Mouse (Mus musculus): ENCODE results near the gene Phc2. TPM values are rescaled to one million over a fixed set of nuclear protein-coding genes. Genes with fewer than 3 reads are reported as not detected.
A peak's percentile ranks its signal among the peaks of the same experiment; 100 is the strongest.

Gene Phc2
- polyA plus RNA-seq, 1 experiment: 18.9 TPM

DNA sequence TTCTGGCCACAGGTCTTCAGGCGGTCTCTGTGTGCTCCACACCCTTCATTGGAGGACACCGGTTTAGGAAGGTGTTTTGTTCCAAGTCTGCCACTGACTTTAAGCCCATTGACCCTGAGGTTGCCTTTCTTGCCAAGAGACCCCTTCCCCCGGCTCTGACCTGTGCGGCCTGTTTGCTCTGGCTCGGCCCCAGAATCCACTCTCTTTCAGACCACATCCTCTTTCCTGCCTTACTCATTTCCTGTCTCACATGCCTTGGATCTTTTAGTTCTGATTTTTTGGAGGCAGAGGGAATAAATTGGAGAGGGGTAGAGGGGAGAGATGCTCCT, 75.2 kb downstream of the Phc2 start:
- Histone ChIP-seq H3K4me3 (ENCODE audit: insufficient read depth, low read depth, low read length) (peak overlapping the region; percentile 96), H3K27ac (replicated peaks; ENCODE audit: low read depth, low read length) (peak overlapping the region; percentile 84), H3K4me1 (ENCODE audit: control insufficient read depth, insufficient read depth, insufficient read length, low read length) (peaks cover 29% of the 10 kb centered on the region)

DNA sequence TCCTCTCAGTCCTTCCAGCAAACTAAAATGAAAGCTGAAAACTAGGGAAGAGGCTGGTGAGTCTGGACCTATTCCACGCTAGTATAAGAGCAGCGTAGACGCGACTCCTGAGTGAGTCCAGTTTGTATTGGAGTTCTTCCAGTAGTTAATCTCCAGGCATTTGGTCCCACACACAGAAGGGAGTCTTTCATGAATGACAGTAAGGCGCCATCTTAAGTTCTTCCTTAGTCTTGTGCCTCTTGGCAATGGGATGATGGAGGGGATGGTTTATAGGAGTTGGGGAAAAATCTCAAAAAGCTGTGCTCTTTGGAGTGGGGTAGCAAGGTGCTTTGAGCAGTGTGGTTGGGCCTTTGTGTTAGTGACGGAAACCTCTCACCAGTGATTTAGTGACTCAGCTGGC, 75.8 kb downstream of the Phc2 start:
- Histone ChIP-seq H3K27ac (replicated peaks; ENCODE audit: low read depth, low read length) (peak overlapping the region; percentile 84), H3K4me1 (ENCODE audit: control insufficient read depth, insufficient read depth, insufficient read length, low read length) (peaks cover 34% of the 10 kb centered on the region), H3K4me3 (ENCODE audit: insufficient read depth, low read depth, low read length) (peak overlapping the region; percentile 8; the same call in 1 of the 2 replicates)

DNA sequence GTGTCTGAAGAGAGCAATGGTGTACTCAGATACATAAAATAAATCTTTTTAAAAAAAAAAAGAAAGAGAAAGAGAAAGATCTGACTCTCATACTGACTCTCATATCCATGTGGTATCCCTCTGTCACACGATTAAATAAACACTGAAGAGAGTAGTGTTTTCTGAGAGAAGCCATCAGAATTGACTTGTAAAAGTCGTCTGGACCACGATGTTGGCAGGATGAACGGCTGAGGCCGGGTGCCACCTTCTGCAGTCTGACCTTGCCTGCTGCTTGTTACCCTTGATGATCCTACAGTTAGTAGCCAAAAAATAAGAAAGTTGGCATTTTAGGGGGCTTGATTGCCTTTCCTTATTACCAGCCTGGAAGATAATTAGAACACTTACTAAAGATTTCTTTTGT, 78.3 kb downstream of the Phc2 start:
- Histone ChIP-seq H3K4me1 (ENCODE audit: control insufficient read depth, insufficient read depth, insufficient read length, low read length) (peaks cover 44% of the 10 kb centered on the region), H3K27ac (replicated peaks; ENCODE audit: low read depth, low read length) (no peak overlapping the region)

DNA sequence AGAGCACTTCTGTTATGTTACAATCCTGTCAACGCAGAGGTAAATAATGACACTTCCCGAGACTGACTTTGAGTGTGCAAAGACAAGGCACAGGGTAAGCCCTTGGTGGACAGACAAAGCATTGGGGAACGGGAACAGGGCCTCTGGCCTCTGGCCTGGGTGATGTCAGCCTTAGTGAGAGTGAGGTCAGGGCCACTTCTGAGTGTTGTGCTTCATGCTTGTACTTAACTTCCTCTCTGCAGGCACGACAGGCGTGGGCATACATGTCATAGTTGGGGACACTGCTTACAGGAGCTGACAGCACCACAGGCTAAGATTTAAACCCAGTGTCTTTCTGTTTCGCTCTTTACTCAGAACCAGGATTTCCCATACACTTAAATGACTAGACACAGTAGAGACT, 79.0 kb downstream of the Phc2 start:
- Histone ChIP-seq H3K4me3 (ENCODE audit: insufficient read depth, low read depth, low read length) (no peak overlapping the region), H3K27ac (replicated peaks; ENCODE audit: low read depth, low read length) (peak overlapping the region; percentile 66), H3K4me1 (ENCODE audit: control insufficient read depth, insufficient read depth, insufficient read length, low read length) (peaks cover 44% of the 10 kb centered on the region)

More for the DNA sequence above, 78.3 kb downstream of the Phc2 start:
- no peak overlapping the region for H3K4me3 ChIP-seq (ENCODE audit: insufficient read depth, low read depth, low read length)

DNA sequence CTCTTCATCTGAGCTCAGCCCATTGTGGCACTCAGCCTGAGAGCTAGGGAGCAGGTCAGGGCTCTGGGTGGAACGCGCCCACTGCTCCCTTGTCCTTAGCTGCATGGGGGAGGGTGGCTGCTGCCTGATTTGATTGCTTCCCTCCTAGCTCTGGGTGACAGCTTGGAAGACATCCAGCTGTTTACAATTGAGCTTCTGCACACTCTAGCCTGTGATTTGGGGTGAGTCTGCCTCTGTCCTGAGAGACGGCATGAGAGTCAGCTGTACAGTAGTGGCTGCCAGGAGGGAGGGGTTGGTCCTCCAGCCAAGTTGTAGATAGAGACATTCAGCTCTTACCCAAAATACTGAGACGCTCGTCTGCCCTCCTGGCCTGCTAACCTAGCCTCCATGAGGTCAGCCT, 79.7 kb downstream of the Phc2 start:
- Histone ChIP-seq H3K27ac (replicated peaks; ENCODE audit: low read depth, low read length) (peak overlapping the region; percentile 66), H3K4me1 (ENCODE audit: control insufficient read depth, insufficient read depth, insufficient read length, low read length) (peaks cover 41% of the 10 kb centered on the region), H3K4me3 (ENCODE audit: insufficient read depth, low read depth, low read length) (no peak overlapping the region)

DNA sequence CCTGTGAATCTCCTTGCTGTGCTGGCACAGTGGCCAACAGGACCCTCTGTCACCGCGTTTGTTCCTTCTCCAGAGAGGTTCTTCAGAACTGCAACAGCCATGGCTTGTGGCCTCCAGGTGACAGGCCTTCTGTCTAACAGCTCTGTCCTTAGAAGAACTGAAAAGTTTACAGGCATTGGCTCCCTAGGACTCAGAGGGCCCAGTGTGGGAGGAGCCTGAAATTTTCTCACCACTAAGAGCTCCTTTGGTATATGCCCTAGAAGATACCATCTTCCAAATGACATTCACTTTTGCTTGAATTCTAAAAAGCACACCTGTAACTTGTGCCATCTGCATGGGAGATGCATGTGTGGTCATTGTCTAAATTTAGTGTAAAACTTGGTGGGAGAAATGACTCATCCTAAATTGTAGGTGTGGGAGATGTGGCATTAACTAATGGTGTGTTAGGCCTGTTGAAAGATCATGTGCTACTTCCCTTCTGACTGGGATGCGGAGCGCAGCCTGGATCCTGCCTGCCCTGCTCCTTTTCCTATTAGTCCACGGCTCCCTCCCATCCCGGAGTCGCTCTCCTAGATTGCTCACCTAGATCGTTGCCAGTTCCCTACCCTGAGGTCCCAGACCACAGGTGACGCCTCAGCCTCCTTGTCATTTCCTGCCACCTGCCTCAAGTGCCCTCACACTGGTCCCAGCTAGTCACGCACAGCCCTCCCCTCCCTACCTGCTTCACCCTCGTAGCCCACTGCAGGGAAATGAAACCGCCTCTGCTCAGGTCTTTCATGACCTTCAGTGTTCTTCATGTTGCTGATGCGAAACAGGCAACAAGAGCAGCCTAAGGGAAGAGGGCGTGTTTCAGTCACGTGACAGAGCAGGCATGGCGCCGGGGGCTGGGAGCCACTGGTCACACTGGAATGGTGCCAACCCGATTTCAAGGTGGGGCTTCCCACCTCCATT, 80.5 kb downstream of the Phc2 start:
- Histone ChIP-seq H3K27ac (replicated peaks; ENCODE audit: low read depth, low read length) (peak overlapping the region; percentile 15; the same call in 1 of the 2 replicates), H3K4me3 (ENCODE audit: insufficient read depth, low read depth, low read length) (no peak overlapping the region), H3K4me1 (ENCODE audit: control insufficient read depth, insufficient read depth, insufficient read length, low read length) (peaks cover 39% of the 10 kb centered on the region)

DNA sequence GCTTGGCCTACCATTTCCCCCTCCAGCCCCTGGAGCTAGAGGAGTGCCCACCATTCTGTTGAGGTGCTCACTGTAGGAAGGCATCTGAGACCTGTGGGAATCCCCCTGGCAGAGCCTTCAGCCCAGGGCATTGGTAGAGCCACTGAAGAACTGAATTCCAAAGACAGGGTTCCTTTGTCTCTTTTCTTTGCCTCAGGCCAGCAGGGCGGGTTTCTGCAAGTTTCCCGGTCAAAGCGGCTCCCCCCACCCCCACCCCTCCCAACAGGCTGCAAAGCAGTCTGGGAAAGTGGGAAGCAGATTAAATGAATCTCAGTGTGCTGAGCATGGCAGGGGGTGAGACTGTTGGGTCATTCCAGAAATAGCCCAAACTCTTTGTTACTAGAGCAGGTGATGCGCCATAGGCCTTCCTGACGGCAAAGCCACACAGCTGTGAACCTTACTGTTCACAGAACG, 82.7 kb downstream of the Phc2 start:
- H3K4me1 ChIP-seq (ENCODE audit: control insufficient read depth, insufficient read depth, insufficient read length, low read length): peaks cover 37% of the 10 kb centered on the region
- H3K4me3 ChIP-seq (ENCODE audit: insufficient read depth, low read depth, low read length): no peak overlapping the region
- no peak overlapping the region for H3K27ac ChIP-seq (replicated peaks; ENCODE audit: low read depth, low read length)

DNA sequence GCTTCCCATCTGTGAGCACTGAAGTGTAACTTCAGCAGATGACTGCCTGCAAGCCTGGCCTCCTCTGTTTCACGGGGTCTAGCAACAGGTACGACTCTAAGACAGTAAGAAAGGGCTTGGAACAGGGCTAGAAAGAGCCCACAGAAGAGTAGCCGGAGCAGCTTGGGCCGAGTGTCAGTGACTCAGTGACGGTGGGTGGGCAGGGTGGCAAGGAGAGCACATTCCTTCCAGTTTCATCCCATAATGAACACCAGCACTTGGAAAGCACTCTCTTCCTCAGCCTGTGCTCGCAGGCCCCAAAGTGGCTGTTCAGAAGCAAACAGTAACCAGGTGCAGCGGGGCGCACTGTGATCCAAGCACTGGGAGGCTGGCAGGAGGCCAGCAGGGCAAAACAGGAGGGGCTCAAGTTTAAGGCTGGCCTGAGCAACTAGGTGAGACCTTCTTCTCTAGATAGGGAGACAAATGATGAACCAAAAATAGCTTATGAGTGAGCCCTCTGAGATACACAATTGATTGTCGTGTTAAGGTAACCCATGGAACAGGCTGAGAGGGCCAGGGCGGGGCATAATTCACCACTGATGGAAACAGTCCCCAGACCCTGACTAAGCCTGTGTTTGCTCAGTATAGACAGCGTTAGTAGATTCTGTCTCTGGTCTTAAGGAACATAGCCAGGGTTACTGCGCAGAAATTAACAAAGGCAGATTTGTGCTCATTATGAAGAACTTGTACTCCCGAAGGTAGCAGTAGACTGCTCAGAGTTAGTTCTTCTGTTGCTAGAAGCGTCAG, 83.5 kb downstream of the Phc2 start:
- Histone ChIP-seq H3K27ac (replicated peaks; ENCODE audit: low read depth, low read length) (no peak overlapping the region), H3K4me3 (ENCODE audit: insufficient read depth, low read depth, low read length) (no peak overlapping the region), H3K4me1 (ENCODE audit: control insufficient read depth, insufficient read depth, insufficient read length, low read length) (peaks cover 38% of the 10 kb centered on the region)

DNA sequence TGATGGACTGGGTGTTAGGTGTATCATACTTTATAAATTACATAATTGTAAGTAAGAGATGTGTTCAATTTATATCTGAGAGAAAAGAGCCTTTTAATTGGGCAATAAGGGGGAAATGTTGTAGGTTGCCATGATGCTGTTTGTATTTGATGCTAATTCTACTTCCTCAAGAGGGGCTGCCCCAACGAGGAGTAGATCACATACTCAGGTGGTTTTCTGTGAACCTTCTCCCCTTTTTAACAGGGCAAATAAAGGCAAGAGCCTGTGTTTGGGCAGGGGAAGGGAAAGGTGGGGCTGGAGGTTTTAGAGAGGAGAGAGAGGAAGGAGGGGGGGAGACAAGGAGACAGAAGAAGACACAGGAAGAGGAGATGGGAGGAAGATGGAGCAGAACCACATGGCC, 86.4 kb downstream of the Phc2 start:
- no peak overlapping the region for H3K4me3 ChIP-seq (ENCODE audit: insufficient read depth, low read depth, low read length)
- H3K27ac ChIP-seq (replicated peaks; ENCODE audit: low read depth, low read length): no peak overlapping the region
- peaks cover 21% of the 10 kb centered on the region for H3K4me1 ChIP-seq (ENCODE audit: control insufficient read depth, insufficient read depth, insufficient read length, low read length)

DNA sequence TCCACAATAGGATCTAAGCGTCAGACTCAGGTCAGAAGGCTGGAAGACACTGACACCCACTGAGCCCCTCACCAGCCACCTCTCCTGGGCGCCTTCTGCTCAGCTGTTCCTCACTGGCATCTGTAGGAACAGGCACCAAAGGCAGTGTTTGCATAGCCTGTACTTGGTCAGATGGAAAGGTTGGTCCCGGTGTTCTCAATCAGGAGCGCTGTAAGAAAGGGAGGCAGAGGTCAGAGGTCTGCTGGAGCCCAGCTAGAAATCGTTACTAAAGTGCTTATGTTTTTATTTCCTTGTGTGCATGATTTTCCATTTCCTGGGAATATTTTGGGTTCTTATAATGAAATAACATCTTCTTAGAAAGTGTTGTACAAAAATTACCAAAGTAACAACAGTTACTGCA, 87.4 kb downstream of the Phc2 start:
- H3K4me1 ChIP-seq (ENCODE audit: control insufficient read depth, insufficient read depth, insufficient read length, low read length): peaks cover 18% of the 10 kb centered on the region
- H3K27ac ChIP-seq (replicated peaks; ENCODE audit: low read depth, low read length): no peak overlapping the region
- no peak overlapping the region for H3K4me3 ChIP-seq (ENCODE audit: insufficient read depth, low read depth, low read length)

DNA sequence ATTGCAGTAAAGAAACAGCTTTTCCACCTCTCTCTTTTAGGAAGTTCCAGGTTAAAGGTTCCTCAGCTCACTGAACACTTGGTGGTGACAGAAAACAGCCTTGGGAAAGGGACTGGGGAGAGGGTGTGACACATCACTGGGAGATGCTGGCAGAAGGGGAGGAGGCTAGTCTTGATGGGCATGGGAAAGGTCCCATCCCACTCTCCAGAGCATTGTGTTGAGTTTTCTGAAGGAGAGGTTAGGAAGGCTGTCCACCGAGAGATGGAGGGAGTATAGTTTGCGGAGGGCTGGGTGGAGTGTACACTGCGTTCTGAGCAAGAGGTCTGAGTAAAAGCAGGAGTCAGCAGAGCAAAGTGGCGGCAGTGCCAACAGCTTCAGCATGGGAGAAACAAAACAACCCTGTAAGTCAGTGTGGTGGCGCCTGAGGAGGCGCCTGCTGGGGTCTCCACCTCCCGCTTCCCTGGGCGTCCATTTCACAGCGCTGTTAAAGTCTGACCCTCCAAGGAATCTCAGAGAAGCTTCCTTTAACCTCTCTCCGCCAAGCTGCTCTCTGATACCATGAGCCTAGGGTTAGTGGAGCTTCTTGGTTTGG, 88.0 kb downstream of the Phc2 start:
- Histone ChIP-seq H3K27ac (replicated peaks; ENCODE audit: low read depth, low read length) (no peak overlapping the region), H3K4me3 (ENCODE audit: insufficient read depth, low read depth, low read length) (no peak overlapping the region), H3K4me1 (ENCODE audit: control insufficient read depth, insufficient read depth, insufficient read length, low read length) (peaks cover 15% of the 10 kb centered on the region)

DNA sequence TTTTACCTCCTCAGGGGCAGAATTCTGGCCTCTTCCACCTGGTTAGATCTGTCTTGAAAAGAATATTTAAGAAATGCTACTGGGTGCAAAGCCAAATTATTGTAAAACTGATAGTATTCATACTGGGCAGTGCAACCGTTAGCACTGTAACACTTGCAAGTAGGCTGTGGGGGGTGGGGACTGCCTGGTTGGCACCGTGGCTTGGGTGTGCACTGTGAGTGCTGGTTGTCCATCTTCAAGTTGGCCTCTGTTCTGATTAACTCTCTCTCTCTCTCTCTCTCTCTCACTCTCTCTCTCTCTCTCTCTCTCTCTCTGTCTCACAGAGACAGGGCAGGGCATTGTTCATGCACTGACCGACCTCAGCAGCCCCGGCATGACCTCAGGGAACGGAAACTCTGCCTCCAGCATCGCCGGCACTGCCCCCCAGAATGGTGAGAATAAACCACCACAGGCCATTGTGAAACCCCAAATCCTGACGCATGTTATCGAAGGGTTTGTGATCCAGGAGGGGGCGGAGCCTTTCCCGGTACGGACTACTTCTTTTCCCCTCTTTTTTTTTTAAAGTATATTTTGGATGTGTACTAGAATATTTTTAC, 88.6 kb downstream of the Phc2 start:
- Histone ChIP-seq H3K27ac (replicated peaks; ENCODE audit: low read depth, low read length) (no peak overlapping the region), H3K4me1 (ENCODE audit: control insufficient read depth, insufficient read depth, insufficient read length, low read length) (peaks cover 15% of the 10 kb centered on the region), H3K4me3 (ENCODE audit: insufficient read depth, low read depth, low read length) (no peak overlapping the region)

DNA sequence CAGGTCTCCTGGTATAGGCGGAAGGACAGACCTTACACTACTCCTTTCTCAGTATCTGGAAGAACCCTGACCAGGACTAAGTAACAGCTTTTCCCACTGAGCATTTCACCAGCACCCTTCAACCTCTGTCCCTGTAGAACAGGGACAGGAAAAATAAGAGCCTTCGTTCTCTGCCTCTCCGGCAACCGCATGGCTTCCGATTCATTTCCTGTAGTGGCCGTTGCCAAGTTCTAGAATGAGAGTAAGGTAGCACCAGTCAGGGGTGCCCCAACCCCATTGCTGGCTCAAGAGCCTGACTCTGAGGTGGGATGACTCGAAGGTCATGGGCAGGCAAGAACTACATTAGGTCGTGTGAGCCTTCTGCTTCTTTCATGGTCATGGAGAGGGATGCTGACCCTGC, 90.7 kb downstream of the Phc2 start:
- H3K4me1 ChIP-seq (ENCODE audit: control insufficient read depth, insufficient read depth, insufficient read length, low read length): peaks cover 15% of the 10 kb centered on the region
- no peak overlapping the region for H3K4me3 ChIP-seq (ENCODE audit: insufficient read depth, low read depth, low read length)
- H3K27ac ChIP-seq (replicated peaks; ENCODE audit: low read depth, low read length): no peak overlapping the region

DNA sequence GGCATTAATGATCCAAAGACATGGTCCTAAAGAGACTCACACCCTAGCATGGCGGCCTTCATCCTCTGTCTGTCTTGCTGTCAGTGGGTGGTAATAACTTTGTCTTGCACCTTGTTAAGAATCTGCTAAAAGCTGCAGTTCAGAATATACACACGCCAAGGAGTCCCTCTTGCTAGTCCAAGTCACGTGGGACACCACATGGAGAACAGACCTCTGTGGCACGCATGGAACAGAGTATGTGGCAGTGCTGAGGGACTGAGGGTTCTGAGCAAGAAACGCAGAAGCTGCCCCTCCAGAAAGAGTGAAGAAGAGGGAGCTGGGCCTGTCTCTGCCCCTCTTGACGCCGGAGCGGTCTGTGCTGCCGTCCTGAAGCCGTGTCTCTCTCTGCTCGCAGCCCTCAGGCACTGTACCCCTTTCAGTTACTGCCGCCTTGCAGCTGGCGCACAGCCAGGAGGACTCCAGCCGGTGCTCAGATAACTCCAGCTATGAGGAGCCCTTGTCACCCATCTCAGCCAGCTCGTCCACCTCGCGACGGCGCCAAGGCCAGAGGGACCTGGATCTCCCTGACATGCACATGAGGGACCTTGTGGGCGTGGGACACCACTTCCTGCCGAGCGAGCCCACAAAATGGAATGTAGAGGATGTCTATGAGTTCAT, 93.2 kb downstream of the Phc2 start:
- no peak overlapping the region for H3K27ac ChIP-seq (replicated peaks; ENCODE audit: low read depth, low read length)
- H3K4me3 ChIP-seq (ENCODE audit: insufficient read depth, low read depth, low read length): no peak overlapping the region
- peaks cover 11% of the 10 kb centered on the region for H3K4me1 ChIP-seq (ENCODE audit: control insufficient read depth, insufficient read depth, insufficient read length, low read length)

All from brown adipose tissue, adult 24 weeks (tissue).